Mouse (Mus musculus): ENCODE results near the gene Acy3.

DNA sequence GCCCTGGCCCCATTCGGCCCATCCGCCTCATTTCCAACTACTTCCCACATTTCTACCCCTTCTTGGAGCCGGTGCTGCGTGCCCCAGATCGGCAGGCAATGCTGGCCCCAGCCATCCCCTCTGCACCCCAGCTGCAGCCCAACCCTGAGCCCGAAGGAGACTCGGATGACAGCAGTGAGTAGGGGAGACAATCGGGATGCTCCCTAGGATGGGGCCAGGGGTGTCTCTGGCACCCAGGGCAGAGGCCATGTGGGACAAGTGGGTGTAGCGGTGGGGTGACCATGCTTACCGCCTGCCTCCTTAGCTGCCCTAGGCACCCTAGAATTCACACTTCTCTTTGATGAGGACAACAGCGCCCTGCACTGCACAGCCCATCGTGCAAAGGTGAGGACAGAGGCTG is 17.3 kb downstream of the Acy3 start:
- TF ChIP-seq POLR2A (IDR thresholded peaks at IDR 0.05; ENCODE audit: insufficient read length, low read depth) (no peak), E2F4 (IDR thresholded peaks at IDR 0.05; ENCODE audit: insufficient read depth) (no peak), USF1 (IDR thresholded peaks at IDR 0.05; ENCODE audit: low read depth) (no peak), TCF12 (IDR thresholded peaks at IDR 0.05; ENCODE audit: insufficient read depth, poor library complexity, severe bottlenecking) (no peak), MAX (IDR thresholded peaks at IDR 0.05; ENCODE audit: low read depth) (no peak), CEBPB (IDR thresholded peaks at IDR 0.05; ENCODE audit: insufficient read depth, poor library complexity, severe bottlenecking) (no peak), REST (IDR thresholded peaks at IDR 0.05; ENCODE audit: insufficient read depth, insufficient read length) (no peak), POLR2AphosphoS2 (IDR thresholded peaks at IDR 0.05; ENCODE audit: insufficient read length, low read depth) (no peak), SRF (IDR thresholded peaks at IDR 0.05; ENCODE audit: control insufficient read depth, insufficient read length, low read depth) (no peak), TCF3 (IDR thresholded peaks at IDR 0.05; ENCODE audit: insufficient read length, low read depth) (no peak), MYOG (IDR thresholded peaks at IDR 0.05; ENCODE audit: control insufficient read depth in 1 of 3, insufficient read depth in 1 of 3, insufficient read length in 2 of 3, low read depth in 2 of 3) (no peak)

Data from myocyte (in vitro differentiated cells).